Mouse (Mus musculus) cerebellum, postnatal 25 days (tissue): ENCODE results near the gene Maml1.

Experiments used
- DNase-seq, 2 experiments: peaks; one replicate each; pipeline ENCODE4 v3.0.0; 2021; ENCODE audit warnings: mixed read lengths in 2 of 2

The Maml1 gene

GRCm38 (mm10) chr11:50238821-50239791 is 53.0 kb downstream of the Maml1 start:
- DNase-seq = no peak

- DNase-seq = no peak
Measured at GRCm38 (mm10) chr11:50238324-50238723, 53.8 kb downstream of the Maml1 start, which contains the start of gene Ltc4s. TSS of gene Ltc4s (minus strand) at chr11:50238616.

GRCm38 (mm10) chr11:50236937-50237835 is 54.9 kb downstream of the Maml1 start:
- no peak for DNase-seq

GRCm38 (mm10) chr11:50236540-50236936 is 55.6 kb downstream of the Maml1 start:
- peak; percentile 73 to 85 for DNase-seq

GRCm38 (mm10) chr11:50234606-50235005 is 57.5 kb downstream of the Maml1 start:
- DNase-seq = no peak

- DNase-seq = no peak
Measured at GRCm38 (mm10) chr11:50233993-50234392, 58.1 kb downstream of the Maml1 start.

- no peak for DNase-seq
Measured at GRCm38 (mm10) chr11:50233022-50233421, 59.1 kb downstream of the Maml1 start.

GRCm38 (mm10) chr11:50231411-50231810 is 60.7 kb downstream of the Maml1 start:
- DNase-seq = peak; percentile 59 to 79

- DNase-seq = peak; percentile 44 to 52
Measured at GRCm38 (mm10) chr11:50230481-50231304, 61.4 kb downstream of the Maml1 start.

- peak; percentile 92 to 96 for DNase-seq
Measured at GRCm38 (mm10) chr11:50229252-50229910, 62.7 kb downstream of the Maml1 start.

GRCm38 (mm10) chr11:50228772-50229171 is 63.3 kb downstream of the Maml1 start:
- peak; percentile 76 to 82 for DNase-seq

GRCm38 (mm10) chr11:50227736-50228135 is 64.4 kb downstream of the Maml1 start:
- DNase-seq = peak; percentile 83 to 86

- no peak for DNase-seq
Measured at GRCm38 (mm10) chr11:50227226-50227625, 64.9 kb downstream of the Maml1 start.

GRCm38 (mm10) chr11:50226406-50226805 is 65.7 kb downstream of the Maml1 start:
- DNase-seq = no peak

GRCm38 (mm10) chr11:50225611-50226378 is 66.3 kb downstream of the Maml1 start:
- peak; percentile 73 to 77 for DNase-seq

- peak; percentile 95 to 96 for DNase-seq
Measured at GRCm38 (mm10) chr11:50224671-50225530, 67.2 kb downstream of the Maml1 start.

GRCm38 (mm10) chr11:50223783-50224662 is 68.1 kb downstream of the Maml1 start:
- DNase-seq = no peak

GRCm38 (mm10) chr11:50222559-50223276 is 69.4 kb downstream of the Maml1 start:
- DNase-seq = no peak
